Mouse (Mus musculus) thymus, adult 2 months (tissue): Measurements from ENCODE around the gene Pigz.

ENCODE experiments used
- CTCF ChIP-seq: fragments of 200-500 bp; IDR thresholded peaks from 2 replicates; pipeline ENCODE4 v1.5.1; 2012; ENCODE audit warnings: mild to moderate bottlenecking, control low read depth, low read length, moderate library complexity, borderline replicate concordance; ENCODE audit not compliant: control insufficient read depth, poor library complexity, insufficient read depth; ENCODE audit errors: extremely low read depth
- POLR2A ChIP-seq: fragments of 200-500 bp; IDR thresholded peaks from 2 replicates; pipeline ENCODE4 v1.6.1; 2012; ENCODE audit warnings: mild to moderate bottlenecking, low read length, control low read depth, moderate library complexity; ENCODE audit not compliant: control insufficient read depth, poor library complexity, insufficient read depth; ENCODE audit errors: extremely low read depth

DNA sequence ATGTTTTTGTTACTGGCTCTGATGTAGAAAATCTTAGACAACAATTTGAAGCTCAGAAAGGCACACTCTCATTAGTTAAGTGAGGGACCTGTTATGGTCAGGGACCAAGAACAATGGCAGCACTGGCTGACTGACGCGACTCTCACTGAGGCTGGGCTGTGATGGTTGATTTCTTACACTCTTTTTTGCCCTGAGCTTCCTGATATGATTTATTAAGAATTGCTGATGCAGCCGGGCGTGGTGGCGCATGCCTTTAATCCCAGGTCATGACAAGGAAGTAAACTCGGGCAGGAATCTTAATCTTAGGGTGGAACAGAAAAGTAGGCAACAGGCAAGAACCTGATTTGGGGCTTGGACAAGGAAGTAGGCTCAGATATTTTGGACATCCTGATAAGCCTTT is 7.6 kb upstream of the Pigz start:
- no peak for TF ChIP-seq CTCF
- TF ChIP-seq POLR2A: no peak
